Mouse (Mus musculus): ENCODE measurements around the gene Ehbp1l1.

DNA sequence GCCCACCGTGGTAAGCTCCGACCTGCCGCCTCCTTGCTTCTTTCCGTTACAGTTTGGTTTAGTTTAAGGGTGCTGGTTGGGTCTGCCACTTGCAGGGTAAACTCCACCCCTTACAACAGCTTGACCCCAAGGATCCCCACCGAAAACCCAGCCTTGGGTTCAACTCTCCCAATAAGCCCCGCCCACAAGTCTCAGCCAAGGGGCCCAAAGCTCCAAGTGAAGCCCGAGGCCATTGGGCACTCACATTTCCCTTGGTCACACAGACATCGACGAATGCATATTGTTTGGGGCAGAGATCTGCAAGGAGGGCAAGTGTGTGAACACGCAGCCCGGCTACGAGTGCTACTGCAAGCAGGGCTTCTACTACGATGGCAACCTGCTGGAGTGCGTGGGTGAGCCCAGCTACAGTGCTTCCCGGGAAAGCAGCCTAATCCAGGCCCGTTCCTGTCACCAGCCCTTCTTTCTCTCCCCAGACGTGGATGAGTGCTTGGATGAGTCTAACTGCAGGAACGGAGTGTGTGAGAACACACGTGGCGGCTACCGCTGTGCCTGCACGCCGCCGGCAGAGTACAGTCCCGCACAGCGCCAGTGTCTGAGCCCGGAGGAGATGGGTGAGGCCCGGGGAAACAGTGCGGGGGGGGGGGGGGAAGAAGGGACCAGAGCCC, 30.3 kb upstream of the Ehbp1l1 start:
- TF ChIP-seq CTCF (conservative IDR thresholded peaks at IDR 0.05; ENCODE audit: insufficient read depth, insufficient read length, low read depth, low read length) (no peak), POLR2A (IDR thresholded peaks at IDR 0.05; ENCODE audit: low read depth, low read length) (no peak)
